Mouse (Mus musculus) liver, postnatal 0 days (tissue): ENCODE results near the gene Rnf24.

Source experiments
- CTCF ChIP-seq: sonication (generic); IDR thresholded peaks from 2 replicates; pipeline ENCODE4 v1.5.1; 2016; ENCODE audit warnings: antibody characterized with exemption, low read depth
- EP300 ChIP-seq: IDR thresholded peaks from 2 replicates; pipeline ENCODE4 v1.6.1; 2016; ENCODE audit warnings: antibody characterized with exemption, low read depth, mild to moderate bottlenecking

- TF ChIP-seq CTCF (no peak), EP300 (no peak)
These were observed 7.1 kb downstream of the Rnf24 start for GRCm38 (mm10) chr2:131345556-131345955.
